Mouse (Mus musculus): ENCODE measurements at regions not wholly inside any gene's neighbourhood (a gene's known extent, or its start where the extent isn't known, plus 50 kb on each side); places are given as distances from the start of the nearest gene placed in this dataset.

- Histone ChIP-seq H3K36me3 (ENCODE audit: control insufficient read depth, insufficient read depth, low read length) (no peaks in the 10 kb centered on the region), H3K4me1 (ENCODE audit: control insufficient read depth, insufficient read depth, low read length) (peaks cover 7% of the 10 kb centered on the region; the same call in 1 of the 2 replicates), H3K4me3 (ENCODE audit: low read depth, low read length) (no peak overlapping the region), H3K4me2 (ENCODE audit: low read depth, low read length) (no peak overlapping the region), H3K27me3 (ENCODE audit: control insufficient read depth, insufficient read depth, low read length) (no peaks in the 10 kb centered on the region), H3K27ac (ENCODE audit: low read depth, low read length) (no peak overlapping the region; the same call in 1 of the 2 replicates), H3K9me3 (ENCODE audit: control insufficient read depth, low read length) (no peaks in the 10 kb centered on the region), H3K9ac (replicated peaks; ENCODE audit: low read depth, low read length) (no peak overlapping the region)
- ATAC-seq (ENCODE audit: low read depth) = no peak
- WGBS = 52% methylated on average over 7 of the region's 7 CpGs
Measured at GRCm38 (mm10) chr12:73830122-73830521, 71.1 kb upstream of the Hif1a start.

GRCm38 (mm10) chr12:73830551-73831203, 70.5 kb upstream of the Hif1a start:
- Histone ChIP-seq H3K4me2 (ENCODE audit: low read depth, low read length) (no peak overlapping the region), H3K27ac (ENCODE audit: low read depth, low read length) (peak overlapping the region; percentile 55), H3K4me1 (ENCODE audit: control insufficient read depth, insufficient read depth, low read length) (peaks cover 7% of the 10 kb centered on the region; the same call in 1 of the 2 replicates), H3K36me3 (ENCODE audit: control insufficient read depth, insufficient read depth, low read length) (no peaks in the 10 kb centered on the region), H3K9ac (replicated peaks; ENCODE audit: low read depth, low read length) (no peak overlapping the region), H3K4me3 (ENCODE audit: low read depth, low read length) (no peak overlapping the region), H3K9me3 (ENCODE audit: control insufficient read depth, low read length) (no peaks in the 10 kb centered on the region), H3K27me3 (ENCODE audit: control insufficient read depth, insufficient read depth, low read length) (no peaks in the 10 kb centered on the region)
- WGBS = 55% methylated on average over 10 of the region's 10 CpGs
- ATAC-seq (ENCODE audit: low read depth) = peak; percentile 38; the same call in 1 of the 2 replicates

GRCm38 (mm10) chr12:73831204-73831595, 70.0 kb upstream of the Hif1a start:
- no peaks in the 10 kb centered on the region for H3K27me3 ChIP-seq (ENCODE audit: control insufficient read depth, insufficient read depth, low read length)
- H3K36me3 ChIP-seq (ENCODE audit: control insufficient read depth, insufficient read depth, low read length) = no peaks in the 10 kb centered on the region
- H3K4me1 ChIP-seq (ENCODE audit: control insufficient read depth, insufficient read depth, low read length) = peaks cover 7% of the 10 kb centered on the region; the same call in 1 of the 2 replicates
- no peak overlapping the region for H3K4me3 ChIP-seq (ENCODE audit: low read depth, low read length)
- 43% methylated on average over 7 of the region's 7 CpGs for WGBS
- ATAC-seq (ENCODE audit: low read depth) = no peak
- no peak overlapping the region for H3K27ac ChIP-seq (ENCODE audit: low read depth, low read length)
- no peak overlapping the region for H3K4me2 ChIP-seq (ENCODE audit: low read depth, low read length)
- H3K9me3 ChIP-seq (ENCODE audit: control insufficient read depth, low read length) = no peaks in the 10 kb centered on the region
- H3K9ac ChIP-seq (replicated peaks; ENCODE audit: low read depth, low read length) = no peak overlapping the region

DNA sequence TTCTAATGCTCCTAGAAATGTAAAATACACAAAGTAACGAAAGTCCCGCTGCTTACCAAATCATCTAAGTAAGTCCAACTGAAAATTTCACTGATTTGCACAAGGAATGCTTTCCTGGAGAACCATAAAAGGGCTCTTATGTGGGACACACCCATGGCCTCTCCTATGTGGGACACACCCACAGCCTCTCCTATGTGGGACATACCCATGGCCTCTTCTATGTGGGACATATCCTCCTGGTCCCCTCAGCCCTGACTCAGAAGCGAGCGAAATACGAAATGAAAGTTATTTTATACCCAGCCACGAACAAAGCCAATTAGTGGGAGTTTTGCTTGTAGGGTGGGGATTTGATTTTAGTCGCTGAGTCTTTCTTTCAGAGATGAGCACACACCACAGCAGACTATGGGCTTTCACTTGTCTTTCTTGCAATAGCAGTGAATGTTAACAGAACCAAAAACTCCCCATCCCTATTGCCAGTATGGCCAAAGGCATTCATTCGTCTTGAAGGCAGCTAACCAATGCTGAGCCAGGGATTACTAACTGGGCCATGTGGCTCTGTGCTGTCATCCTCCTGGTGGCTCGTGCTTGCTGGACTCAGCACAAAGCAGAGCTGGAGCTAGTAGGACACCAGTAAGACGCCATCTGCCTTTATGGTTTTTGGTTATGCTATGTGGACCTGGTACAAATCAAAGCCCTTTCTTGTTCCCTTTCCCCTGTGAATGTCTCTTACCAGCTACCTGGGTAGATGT, 69.4 kb upstream of the Hif1a start:
- ATAC-seq (ENCODE audit: low read depth) = no peak
- WGBS = 90% methylated on average over 10 of the region's 10 CpGs
- no peak overlapping the region for H3K4me3 ChIP-seq (ENCODE audit: low read depth, low read length)
- no peaks in the 10 kb centered on the region for H3K27me3 ChIP-seq (ENCODE audit: control insufficient read depth, insufficient read depth, low read length)
- no peak overlapping the region for H3K27ac ChIP-seq (ENCODE audit: low read depth, low read length)
- H3K9me3 ChIP-seq (ENCODE audit: control insufficient read depth, low read length) = no peaks in the 10 kb centered on the region
- no peak overlapping the region for H3K9ac ChIP-seq (replicated peaks; ENCODE audit: low read depth, low read length)
- no peaks in the 10 kb centered on the region for H3K36me3 ChIP-seq (ENCODE audit: control insufficient read depth, insufficient read depth, low read length)
- H3K4me1 ChIP-seq (ENCODE audit: control insufficient read depth, insufficient read depth, low read length) = peaks cover 7% of the 10 kb centered on the region; the same call in 1 of the 2 replicates
- no peak overlapping the region for H3K4me2 ChIP-seq (ENCODE audit: low read depth, low read length)

GRCm38 (mm10) chr12:73832789-73833188, 68.4 kb upstream of the Hif1a start:
- H3K9ac ChIP-seq (replicated peaks; ENCODE audit: low read depth, low read length) = no peak overlapping the region
- peaks cover 7% of the 10 kb centered on the region; the same call in 1 of the 2 replicates for H3K4me1 ChIP-seq (ENCODE audit: control insufficient read depth, insufficient read depth, low read length)
- H3K4me3 ChIP-seq (ENCODE audit: low read depth, low read length) = no peak overlapping the region
- H3K9me3 ChIP-seq (ENCODE audit: control insufficient read depth, low read length) = no peaks in the 10 kb centered on the region
- H3K27me3 ChIP-seq (ENCODE audit: control insufficient read depth, insufficient read depth, low read length) = no peaks in the 10 kb centered on the region
- H3K27ac ChIP-seq (ENCODE audit: low read depth, low read length) = no peak overlapping the region
- H3K4me2 ChIP-seq (ENCODE audit: low read depth, low read length) = no peak overlapping the region
- H3K36me3 ChIP-seq (ENCODE audit: control insufficient read depth, insufficient read depth, low read length) = no peaks in the 10 kb centered on the region
- no peak for ATAC-seq (ENCODE audit: low read depth)
- WGBS = 93% methylated on average over 3 of the region's 3 CpGs

DNA sequence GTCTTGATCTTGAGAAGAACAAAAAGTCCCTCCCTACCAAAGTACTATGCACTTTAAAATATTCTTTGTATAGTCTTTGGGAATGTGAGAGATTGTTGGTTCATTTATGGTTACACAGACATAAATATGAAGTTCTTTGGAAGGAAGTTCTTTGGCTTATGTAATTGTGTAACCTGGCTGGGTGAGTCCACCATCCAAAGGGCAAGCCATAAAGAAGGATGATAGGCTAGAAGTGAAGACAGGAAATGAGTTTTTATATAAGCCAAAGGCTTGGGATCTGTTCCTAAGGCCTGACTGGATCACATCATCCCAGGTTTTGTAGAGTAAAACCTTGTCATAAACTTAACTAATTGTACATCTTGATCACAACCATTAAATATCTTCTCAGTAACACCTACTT, 65.0 kb upstream of the Hif1a start:
- Histone ChIP-seq H3K9me3 (ENCODE audit: control insufficient read depth, low read length) (no peaks in the 10 kb centered on the region), H3K9ac (replicated peaks; ENCODE audit: low read depth, low read length) (no peak overlapping the region), H3K4me2 (ENCODE audit: low read depth, low read length) (no peak overlapping the region), H3K4me3 (ENCODE audit: low read depth, low read length) (no peak overlapping the region), H3K27me3 (ENCODE audit: control insufficient read depth, insufficient read depth, low read length) (no peaks in the 10 kb centered on the region), H3K27ac (ENCODE audit: low read depth, low read length) (no peak overlapping the region), H3K36me3 (ENCODE audit: control insufficient read depth, insufficient read depth, low read length) (no peaks in the 10 kb centered on the region), H3K4me1 (ENCODE audit: control insufficient read depth, insufficient read depth, low read length) (peaks cover 3% of the 10 kb centered on the region; the same call in 1 of the 2 replicates)
- ATAC-seq (ENCODE audit: low read depth) = no peak

DNA sequence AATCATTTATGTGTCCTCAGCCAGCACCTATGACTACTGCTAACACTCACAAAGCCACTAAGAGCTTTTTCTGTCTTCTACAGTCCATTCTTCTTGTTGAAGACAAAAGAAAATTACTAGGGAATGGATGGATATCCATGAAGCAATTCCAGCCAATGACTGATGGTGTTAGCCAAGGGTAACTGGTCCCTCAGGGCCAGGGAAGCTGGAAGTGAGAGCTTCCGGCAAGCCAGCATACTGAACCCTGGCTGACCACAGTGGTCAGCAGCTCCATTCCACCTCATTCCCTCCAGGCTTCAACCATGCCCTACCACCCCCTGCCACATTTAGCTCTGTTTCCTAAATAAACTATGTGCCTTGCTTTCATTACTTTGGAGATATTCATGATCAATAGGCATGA, 64.1 kb upstream of the Hif1a start:
- Histone ChIP-seq H3K36me3 (ENCODE audit: control insufficient read depth, insufficient read depth, low read length) (no peaks in the 10 kb centered on the region), H3K4me1 (ENCODE audit: control insufficient read depth, insufficient read depth, low read length) (no peaks in the 10 kb centered on the region), H3K9me3 (ENCODE audit: control insufficient read depth, low read length) (no peaks in the 10 kb centered on the region), H3K27ac (ENCODE audit: low read depth, low read length) (no peak overlapping the region), H3K4me3 (ENCODE audit: low read depth, low read length) (no peak overlapping the region), H3K9ac (replicated peaks; ENCODE audit: low read depth, low read length) (no peak overlapping the region), H3K4me2 (ENCODE audit: low read depth, low read length) (no peak overlapping the region), H3K27me3 (ENCODE audit: control insufficient read depth, insufficient read depth, low read length) (no peaks in the 10 kb centered on the region)
- 80% methylated on average over 1 of the region's 1 CpGs for WGBS
- no peak for ATAC-seq (ENCODE audit: low read depth)

- Histone ChIP-seq H3K27me3 (ENCODE audit: control insufficient read depth, insufficient read depth, low read length) (no peaks in the 10 kb centered on the region), H3K4me1 (ENCODE audit: control insufficient read depth, insufficient read depth, low read length) (no peaks in the 10 kb centered on the region), H3K4me2 (ENCODE audit: low read depth, low read length) (no peak overlapping the region), H3K4me3 (ENCODE audit: low read depth, low read length) (no peak overlapping the region), H3K9ac (replicated peaks; ENCODE audit: low read depth, low read length) (no peak overlapping the region), H3K27ac (ENCODE audit: low read depth, low read length) (no peak overlapping the region), H3K9me3 (ENCODE audit: control insufficient read depth, low read length) (no peaks in the 10 kb centered on the region), H3K36me3 (ENCODE audit: control insufficient read depth, insufficient read depth, low read length) (no peaks in the 10 kb centered on the region)
- WGBS = 94% methylated on average over 2 of the region's 2 CpGs
- ATAC-seq (ENCODE audit: low read depth) = no peak
Measured at GRCm38 (mm10) chr12:73837921-73838320, 63.3 kb upstream of the Hif1a start.

- Histone ChIP-seq H3K4me2 (ENCODE audit: low read depth, low read length) (no peak overlapping the region), H3K9ac (replicated peaks; ENCODE audit: low read depth, low read length) (no peak overlapping the region), H3K27me3 (ENCODE audit: control insufficient read depth, insufficient read depth, low read length) (no peaks in the 10 kb centered on the region), H3K27ac (ENCODE audit: low read depth, low read length) (no peak overlapping the region), H3K4me1 (ENCODE audit: control insufficient read depth, insufficient read depth, low read length) (no peaks in the 10 kb centered on the region), H3K36me3 (ENCODE audit: control insufficient read depth, insufficient read depth, low read length) (no peaks in the 10 kb centered on the region), H3K9me3 (ENCODE audit: control insufficient read depth, low read length) (no peaks in the 10 kb centered on the region), H3K4me3 (ENCODE audit: low read depth, low read length) (no peak overlapping the region)
- ATAC-seq (ENCODE audit: low read depth) = no peak
- WGBS = 88% methylated on average over 10 of the region's 10 CpGs
Measured at GRCm38 (mm10) chr12:73838330-73838729, 62.8 kb upstream of the Hif1a start.
